Mouse (Mus musculus): ENCODE data around the gene Actn2. TPM values are rescaled to one million over a fixed set of nuclear protein-coding genes. Genes with fewer than 3 reads are reported as not detected.

Gene Actn2
- polyA plus RNA-seq, 1 experiment from 2014 or later: 199 TPM

DNA sequence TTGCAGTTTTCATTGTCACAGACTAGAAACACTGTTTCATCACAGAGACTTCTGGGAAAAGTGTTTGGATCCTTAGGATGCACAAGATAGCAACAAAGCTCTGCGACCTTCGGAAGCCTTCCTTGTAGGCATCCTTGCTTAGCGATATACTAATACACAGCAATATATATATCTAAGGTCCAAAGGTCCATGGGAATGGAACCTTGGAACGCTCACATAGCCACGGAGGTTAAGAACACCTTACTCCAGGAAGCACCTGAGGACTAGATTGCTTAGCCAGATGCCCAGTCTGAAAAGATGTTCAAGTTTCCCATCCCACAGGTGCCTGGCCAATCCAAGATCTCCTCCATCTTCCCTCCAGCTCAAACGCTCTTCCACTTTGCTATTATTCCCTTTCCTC lies 26.4 kb downstream of the Actn2 start:
- Histone ChIP-seq H3K36me3 (no peaks in the 10 kb centered on the region), H3K27me3 (no peaks in the 10 kb centered on the region), H3K9me3 (replicated peaks) (no peaks in the 10 kb centered on the region), H3K4me1 (no peaks in the 10 kb centered on the region), H3K9ac (no peak overlapping the region), H3K4me3 (replicated peaks) (no peak overlapping the region), H3K27ac (replicated peaks) (no peak overlapping the region), H3K4me2 (replicated peaks) (no peak overlapping the region)
- 91% methylated on average over 6 of the region's 6 CpGs for WGBS
- ATAC-seq (ENCODE audit: insufficient number of reproducible peaks, low FRiP score, low TSS enrichment, low read depth): no peak

DNA sequence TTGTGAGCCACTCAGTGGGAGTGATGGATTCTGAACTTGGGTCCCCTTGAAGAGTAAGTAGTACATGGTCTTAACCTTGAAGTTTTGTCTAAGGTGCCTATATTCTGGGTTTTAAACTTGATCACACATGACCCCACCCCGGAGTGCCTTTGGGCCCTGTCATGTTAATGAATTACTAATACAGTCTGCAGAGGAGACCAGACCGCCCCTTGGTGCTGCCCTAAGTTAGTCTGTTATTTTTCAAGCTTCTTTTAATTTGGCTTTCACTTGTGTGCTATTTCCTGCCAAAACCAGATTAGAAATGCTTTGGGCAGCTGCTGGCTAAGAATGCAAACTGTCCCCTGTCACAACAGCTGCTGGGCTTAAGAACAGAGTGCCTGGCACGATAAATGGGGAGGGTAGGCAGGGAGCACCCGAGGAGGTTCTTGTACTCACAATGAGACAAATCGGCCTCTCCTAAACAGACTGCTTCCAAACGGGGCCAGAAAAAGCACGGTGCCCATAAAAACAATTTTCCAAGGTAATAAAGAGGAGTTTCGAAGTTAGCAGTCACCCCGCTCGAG lies 28.5 kb downstream of the Actn2 start:
- H3K9me3 ChIP-seq (replicated peaks): no peaks in the 10 kb centered on the region
- no peak for ATAC-seq (ENCODE audit: insufficient number of reproducible peaks, low FRiP score, low TSS enrichment, low read depth)
- H3K4me1 ChIP-seq: no peaks in the 10 kb centered on the region
- no peaks in the 10 kb centered on the region for H3K27me3 ChIP-seq
- no peaks in the 10 kb centered on the region for H3K36me3 ChIP-seq
- 62% methylated on average over 10 of the region's 10 CpGs for WGBS
- no peak overlapping the region for H3K4me2 ChIP-seq (replicated peaks)
- H3K9ac ChIP-seq: no peak overlapping the region
- H3K4me3 ChIP-seq (replicated peaks): no peak overlapping the region
- H3K27ac ChIP-seq (replicated peaks): no peak overlapping the region; the same call in 1 of the 2 replicates

DNA sequence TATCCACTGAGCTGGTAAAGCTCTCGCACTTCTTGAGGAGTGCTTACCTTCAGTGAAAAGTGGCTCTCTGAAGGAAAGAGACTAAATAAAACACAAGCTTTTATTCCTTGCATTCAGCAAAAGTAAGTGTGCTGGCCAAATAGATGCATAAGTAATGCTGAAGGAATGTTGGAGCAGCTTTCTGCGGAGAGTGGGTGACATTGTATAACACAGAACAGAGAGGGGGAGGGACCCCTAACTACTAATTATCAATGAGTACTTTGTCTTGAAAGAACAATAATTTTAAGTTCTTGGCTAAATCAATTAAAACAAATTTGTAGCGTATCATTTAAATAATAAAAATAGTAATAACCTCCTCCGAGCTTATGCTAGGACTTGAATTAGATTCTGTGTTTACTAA lies 29.2 kb downstream of the Actn2 start:
- H3K9ac ChIP-seq: no peak overlapping the region
- H3K27ac ChIP-seq (replicated peaks): no peak overlapping the region
- ATAC-seq (ENCODE audit: insufficient number of reproducible peaks, low FRiP score, low TSS enrichment, low read depth): no peak
- H3K9me3 ChIP-seq (replicated peaks): no peaks in the 10 kb centered on the region
- H3K27me3 ChIP-seq: no peaks in the 10 kb centered on the region
- 74% methylated on average over 4 of the region's 4 CpGs for WGBS
- H3K36me3 ChIP-seq: no peaks in the 10 kb centered on the region
- H3K4me1 ChIP-seq: no peaks in the 10 kb centered on the region
- H3K4me2 ChIP-seq (replicated peaks): no peak overlapping the region
- H3K4me3 ChIP-seq (replicated peaks): no peak overlapping the region

DNA sequence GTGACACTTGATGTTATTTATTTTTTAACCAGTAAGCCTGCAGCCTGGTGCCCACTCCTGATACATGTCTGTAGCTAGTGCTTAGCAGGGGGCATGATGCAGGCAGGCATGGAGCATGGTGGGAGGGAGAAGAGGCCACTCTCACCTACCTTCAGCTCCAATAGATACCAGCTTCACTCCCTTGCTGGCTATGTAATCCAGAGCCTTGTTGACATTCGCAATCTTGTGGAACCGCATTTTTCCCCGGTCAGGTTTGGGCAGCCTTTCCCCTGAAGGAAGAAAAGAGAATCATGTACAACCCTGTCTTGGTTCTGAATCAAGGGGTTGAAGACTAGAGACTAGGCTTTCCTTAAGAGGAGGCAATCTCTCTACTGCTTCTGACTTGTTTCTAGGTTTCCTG lies 31.1 kb downstream of the Actn2 start:
- Histone ChIP-seq H3K27ac (replicated peaks) (no peak overlapping the region), H3K9me3 (replicated peaks) (no peaks in the 10 kb centered on the region)

DNA sequence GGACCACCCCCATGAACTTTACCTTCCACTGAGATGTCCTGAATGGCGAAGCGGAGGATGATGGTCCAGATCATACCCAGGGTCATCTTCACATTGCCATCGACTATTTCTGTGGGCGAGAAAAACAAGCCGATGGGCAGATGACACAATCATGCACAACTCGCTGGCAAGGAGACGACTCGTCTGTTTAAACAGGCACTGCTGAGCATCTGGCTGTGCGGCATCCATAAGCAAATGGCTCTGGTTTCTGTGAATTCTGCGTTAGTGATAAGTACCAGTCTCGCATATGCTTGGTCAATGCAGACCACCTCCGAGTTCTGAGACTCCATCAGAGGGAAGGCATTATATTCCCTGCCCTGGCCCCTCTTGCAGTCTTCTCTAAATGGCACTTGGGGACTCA lies 31.7 kb downstream of the Actn2 start:
- Histone ChIP-seq H3K27ac (replicated peaks) (no peak overlapping the region), H3K4me2 (replicated peaks) (no peak overlapping the region), H3K4me3 (replicated peaks) (no peak overlapping the region), H3K27me3 (no peaks in the 10 kb centered on the region), H3K9me3 (replicated peaks) (no peaks in the 10 kb centered on the region), H3K4me1 (no peaks in the 10 kb centered on the region), H3K9ac (no peak overlapping the region), H3K36me3 (no peaks in the 10 kb centered on the region)
- 72% methylated on average over 12 of the region's 12 CpGs for WGBS
- ATAC-seq (ENCODE audit: insufficient number of reproducible peaks, low FRiP score, low TSS enrichment, low read depth): no peak

More for the DNA sequence above, 31.1 kb downstream of the Actn2 start:
- 80% methylated on average over 3 of the region's 3 CpGs for WGBS
- no peak overlapping the region for H3K9ac ChIP-seq
- H3K4me1 ChIP-seq: no peaks in the 10 kb centered on the region
- H3K36me3 ChIP-seq: no peaks in the 10 kb centered on the region
- ATAC-seq (ENCODE audit: insufficient number of reproducible peaks, low FRiP score, low TSS enrichment, low read depth): no peak
- H3K4me2 ChIP-seq (replicated peaks): no peak overlapping the region
- no peak overlapping the region for H3K4me3 ChIP-seq (replicated peaks)
- no peaks in the 10 kb centered on the region for H3K27me3 ChIP-seq

DNA sequence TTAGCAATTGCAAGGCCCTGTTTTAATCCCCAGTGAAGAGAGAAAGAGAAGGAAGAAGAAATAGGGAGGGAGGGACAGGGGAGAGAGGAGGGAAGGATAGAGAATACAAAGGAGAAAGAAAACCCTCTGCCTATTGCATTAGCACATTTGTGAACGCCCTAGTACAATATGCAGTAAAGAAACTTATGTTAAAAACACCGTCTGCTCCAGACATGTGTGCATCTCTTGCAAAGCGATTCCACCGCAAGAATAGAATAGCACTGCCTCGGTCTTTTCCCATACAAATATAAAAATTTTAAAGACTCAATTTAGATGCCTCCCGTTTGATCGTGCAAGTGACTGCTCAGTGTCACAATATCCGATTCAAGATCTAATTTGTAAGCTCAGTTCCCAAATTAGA lies 32.1 kb downstream of the Actn2 start:
- Histone ChIP-seq H3K27me3 (no peaks in the 10 kb centered on the region), H3K9me3 (replicated peaks) (no peaks in the 10 kb centered on the region), H3K4me2 (replicated peaks) (no peak overlapping the region), H3K9ac (no peak overlapping the region), H3K36me3 (no peaks in the 10 kb centered on the region), H3K4me3 (replicated peaks) (no peak overlapping the region), H3K4me1 (no peaks in the 10 kb centered on the region), H3K27ac (replicated peaks) (no peak overlapping the region)
- ATAC-seq (ENCODE audit: insufficient number of reproducible peaks, low FRiP score, low TSS enrichment, low read depth): no peak
- WGBS: 55% methylated on average over 8 of the region's 8 CpGs

DNA sequence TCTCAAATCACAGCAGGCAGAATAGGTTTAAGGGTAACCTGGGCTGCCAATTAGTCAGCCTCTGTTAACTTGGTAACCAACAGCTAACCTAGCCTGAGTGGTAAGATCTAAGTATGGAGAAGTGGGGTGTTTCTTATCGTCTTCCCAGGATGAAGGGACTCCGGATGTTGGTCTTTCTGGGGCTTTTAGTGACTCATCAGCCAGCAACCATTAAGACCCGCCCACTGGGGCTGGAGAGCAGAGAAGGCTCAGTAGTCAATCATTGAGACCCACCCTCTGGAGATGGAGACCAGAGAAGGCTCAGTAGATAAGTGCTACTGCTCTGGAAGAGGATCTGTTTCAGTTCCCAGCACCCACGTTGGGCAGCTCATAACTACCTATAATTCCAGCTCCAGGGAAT lies 33.3 kb downstream of the Actn2 start:
- Histone ChIP-seq H3K27ac (replicated peaks) (no peak overlapping the region), H3K9ac (no peak overlapping the region), H3K4me1 (no peaks in the 10 kb centered on the region), H3K4me3 (replicated peaks) (no peak overlapping the region), H3K9me3 (replicated peaks) (no peaks in the 10 kb centered on the region), H3K36me3 (no peaks in the 10 kb centered on the region), H3K4me2 (replicated peaks) (no peak overlapping the region), H3K27me3 (no peaks in the 10 kb centered on the region)
- no peak for ATAC-seq (ENCODE audit: insufficient number of reproducible peaks, low FRiP score, low TSS enrichment, low read depth)
- 67% methylated on average over 4 of the region's 4 CpGs for WGBS

DNA sequence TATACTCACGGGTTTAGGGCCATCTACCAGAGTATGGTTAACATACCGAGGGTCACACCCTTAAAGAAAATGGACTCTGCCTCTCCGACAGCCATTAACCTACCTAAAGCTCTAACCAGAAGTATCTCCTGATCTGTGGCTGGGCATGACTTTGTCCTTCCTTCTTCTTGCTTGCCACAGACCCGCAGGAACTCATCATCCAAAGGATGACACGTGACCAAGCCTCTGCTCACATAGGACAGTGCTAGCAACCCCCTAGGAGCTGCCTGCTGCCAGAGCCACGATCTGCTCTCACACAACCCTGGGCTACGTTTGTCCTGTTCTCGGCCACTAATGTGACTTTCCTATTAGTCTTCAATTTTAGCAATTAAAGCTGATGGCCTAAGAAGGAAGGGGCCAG lies 35.0 kb downstream of the Actn2 start:
- Histone ChIP-seq H3K9ac (no peak overlapping the region), H3K4me2 (replicated peaks) (no peak overlapping the region), H3K4me3 (replicated peaks) (no peak overlapping the region), H3K27me3 (no peaks in the 10 kb centered on the region), H3K27ac (replicated peaks) (no peak overlapping the region), H3K36me3 (no peaks in the 10 kb centered on the region), H3K4me1 (no peaks in the 10 kb centered on the region), H3K9me3 (replicated peaks) (no peaks in the 10 kb centered on the region)
- 84% methylated on average over 8 of the region's 8 CpGs for WGBS
- no peak for ATAC-seq (ENCODE audit: insufficient number of reproducible peaks, low FRiP score, low TSS enrichment, low read depth)

DNA sequence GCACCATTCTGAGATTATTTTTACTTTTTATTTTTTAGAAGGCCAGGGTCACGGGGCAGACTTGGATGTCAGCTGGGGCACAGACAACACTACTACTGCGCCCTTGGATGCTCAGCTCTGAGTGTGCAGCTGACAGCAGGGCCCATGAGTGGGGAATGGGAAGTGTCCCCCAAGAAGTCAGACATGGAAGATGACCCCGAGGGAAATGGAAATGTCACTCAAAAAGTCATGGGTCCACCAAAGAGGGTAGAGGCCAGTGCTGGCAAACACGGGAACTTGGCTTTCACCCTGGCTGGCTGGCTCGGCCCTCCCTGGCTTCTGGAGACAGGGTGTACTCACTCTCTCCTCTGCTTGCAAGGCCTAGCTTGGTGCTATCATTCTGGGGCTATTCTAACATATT lies 35.6 kb downstream of the Actn2 start:
- no peak for ATAC-seq (ENCODE audit: insufficient number of reproducible peaks, low FRiP score, low TSS enrichment, low read depth)

DNA sequence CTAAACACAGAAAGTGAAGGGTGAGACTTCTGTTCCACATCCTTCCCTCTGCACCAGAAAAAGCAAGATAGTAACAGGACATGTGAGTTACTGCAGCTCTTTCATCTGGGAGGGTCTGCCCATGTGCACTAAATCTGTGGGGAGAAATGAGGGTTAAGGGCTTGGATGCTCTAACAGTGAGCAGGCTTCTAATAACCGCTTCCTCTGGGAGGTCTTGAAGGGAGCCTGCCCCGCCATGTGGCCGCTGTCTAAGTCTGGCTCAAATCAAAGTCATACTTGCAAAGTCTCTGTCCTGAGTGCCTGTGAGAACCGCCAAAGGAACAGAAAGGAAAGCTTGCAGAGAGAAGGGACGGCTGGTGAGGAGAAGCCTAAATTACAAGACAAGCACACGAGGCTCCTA lies 42.8 kb downstream of the Actn2 start:
- H3K9ac ChIP-seq: no peak overlapping the region

More for the DNA sequence above, 35.6 kb downstream of the Actn2 start:
- Histone ChIP-seq H3K9me3 (replicated peaks) (no peaks in the 10 kb centered on the region), H3K4me3 (replicated peaks) (no peak overlapping the region), H3K27ac (replicated peaks) (no peak overlapping the region), H3K9ac (no peak overlapping the region), H3K4me1 (no peaks in the 10 kb centered on the region), H3K27me3 (no peaks in the 10 kb centered on the region), H3K4me2 (replicated peaks) (no peak overlapping the region), H3K36me3 (no peaks in the 10 kb centered on the region)
- WGBS: 83% methylated on average over 5 of the region's 5 CpGs

DNA sequence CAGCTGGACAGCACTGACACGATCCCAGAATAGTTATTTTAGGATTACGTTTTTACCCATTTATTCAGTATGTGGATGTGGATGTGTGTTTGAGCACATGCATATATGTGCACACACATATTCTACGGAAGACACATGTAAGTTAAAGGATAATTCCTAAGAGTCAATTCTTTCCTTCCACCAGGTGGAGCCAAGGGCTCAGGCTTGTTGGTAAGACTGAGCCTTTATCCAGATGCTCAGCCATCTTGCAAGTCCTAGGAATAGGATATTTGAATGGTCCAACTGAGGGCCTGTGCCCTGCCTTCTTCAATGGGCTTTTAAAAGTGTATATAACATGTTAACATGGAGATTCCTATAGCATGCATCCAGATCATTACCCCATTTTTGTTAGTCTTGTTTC lies 43.9 kb downstream of the Actn2 start:
- Histone ChIP-seq H3K27me3 (no peaks in the 10 kb centered on the region), H3K4me2 (replicated peaks) (no peak overlapping the region), H3K4me3 (replicated peaks) (no peak overlapping the region), H3K4me1 (no peaks in the 10 kb centered on the region), H3K36me3 (no peaks in the 10 kb centered on the region), H3K27ac (replicated peaks) (no peak overlapping the region), H3K9me3 (replicated peaks) (no peaks in the 10 kb centered on the region), H3K9ac (no peak overlapping the region)
- 80% methylated on average over 3 of the region's 3 CpGs for WGBS
- no peak for ATAC-seq (ENCODE audit: insufficient number of reproducible peaks, low FRiP score, low TSS enrichment, low read depth)

More for the DNA sequence above, 42.8 kb downstream of the Actn2 start:
- Histone ChIP-seq H3K27ac (replicated peaks) (no peak overlapping the region), H3K4me2 (replicated peaks) (no peak overlapping the region), H3K4me3 (replicated peaks) (no peak overlapping the region), H3K9me3 (replicated peaks) (no peaks in the 10 kb centered on the region), H3K27me3 (no peaks in the 10 kb centered on the region), H3K4me1 (no peaks in the 10 kb centered on the region), H3K36me3 (no peaks in the 10 kb centered on the region)
- no peak for ATAC-seq (ENCODE audit: insufficient number of reproducible peaks, low FRiP score, low TSS enrichment, low read depth)
- 43% methylated on average over 6 of the region's 6 CpGs for WGBS

DNA sequence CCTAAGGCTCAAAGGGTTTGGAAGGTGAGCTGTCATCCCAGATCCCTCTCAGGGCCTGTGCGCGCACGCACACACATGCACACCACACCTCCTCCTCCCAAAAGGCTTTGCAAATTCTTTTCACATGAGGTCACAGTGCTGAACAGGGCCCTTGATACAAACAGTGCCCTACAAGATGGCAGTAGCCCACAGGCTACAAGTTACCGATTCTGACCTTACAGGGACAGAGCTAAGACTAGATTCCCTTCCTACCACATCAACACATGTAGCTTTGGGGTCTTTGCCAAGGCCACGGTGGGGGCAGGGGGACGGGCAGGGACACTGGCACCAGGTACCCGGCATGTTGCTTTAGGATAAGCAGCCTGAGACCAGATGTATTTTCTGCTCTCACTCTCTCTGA lies 46.8 kb downstream of the Actn2 start:
- H3K4me1 ChIP-seq: no peaks in the 10 kb centered on the region
- no peaks in the 10 kb centered on the region for H3K9me3 ChIP-seq (replicated peaks)
- H3K4me2 ChIP-seq (replicated peaks): no peak overlapping the region
- H3K27me3 ChIP-seq: no peaks in the 10 kb centered on the region
- no peak overlapping the region for H3K9ac ChIP-seq
- no peak overlapping the region for H3K4me3 ChIP-seq (replicated peaks)
- WGBS: 52% methylated on average over 7 of the region's 7 CpGs
- no peak for ATAC-seq (ENCODE audit: insufficient number of reproducible peaks, low FRiP score, low TSS enrichment, low read depth)
- no peak overlapping the region for H3K27ac ChIP-seq (replicated peaks)
- H3K36me3 ChIP-seq: no peaks in the 10 kb centered on the region
